Mouse (Mus musculus) bone marrow macrophage, adult 2 months (primary cell): ENCODE results near the gene Ccdc138.

ENCODE experiments used
- CTCF ChIP-seq: IDR thresholded peaks from 2 replicates; pipeline ENCODE4 v1.5.1; 2012; ENCODE audit warnings: low read depth, mild to moderate bottlenecking, low read length, moderate library complexity
- POLR2A ChIP-seq: IDR thresholded peaks from 2 replicates; pipeline ENCODE4 v1.6.1; 2012; ENCODE audit warnings: mild to moderate bottlenecking, low read depth, low read length, borderline replicate concordance

DNA sequence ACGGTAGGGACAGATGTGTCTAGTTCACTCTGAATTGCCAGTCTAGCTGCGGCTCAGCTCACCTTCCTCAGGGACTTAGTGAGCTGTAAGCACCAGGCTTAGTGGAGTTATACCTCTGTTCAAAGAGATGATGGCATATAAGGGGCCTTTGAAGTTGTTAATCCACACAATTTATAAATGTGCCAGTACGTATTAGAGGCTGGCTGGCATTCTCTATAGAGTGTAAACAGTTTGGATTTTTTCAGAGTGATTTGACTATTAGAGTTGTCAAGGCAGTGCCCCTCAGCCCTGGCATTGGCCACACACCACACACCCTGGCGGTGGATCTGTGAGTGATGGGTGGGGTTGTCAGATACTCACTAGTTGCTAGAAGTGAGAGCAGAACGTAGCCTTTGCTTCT, 118.8 kb downstream of the Ccdc138 start:
- TF ChIP-seq CTCF (no peak), POLR2A (no peak)
